Mouse (Mus musculus) olfactory bulb, adult 2 months (tissue): ENCODE data around the gene Gm28042.

Experiments used
- CTCF ChIP-seq: fragments of 200-500 bp; IDR thresholded peaks from 2 replicates; pipeline ENCODE4 v1.5.1; 2012; ENCODE audit warnings: low read depth, mild to moderate bottlenecking, low read length, moderate library complexity; ENCODE audit not compliant: insufficient read depth
- POLR2A ChIP-seq: fragments of 200-500 bp; IDR thresholded peaks from 2 replicates; pipeline ENCODE4 v1.6.1; 2012; ENCODE audit warnings: mild to moderate bottlenecking, low read depth, low read length, moderate library complexity; ENCODE audit not compliant: insufficient read depth

- TF ChIP-seq CTCF: no peak
- no peak for TF ChIP-seq POLR2A
Measured at GRCm38 (mm10) chr2:120069466-120069990, 42.2 kb downstream of the Gm28042 start.
